Mouse (Mus musculus) lung, postnatal 0 days (tissue): ENCODE results near the gene Slc7a8.

Source experiments
- CTCF ChIP-seq: IDR thresholded peaks from 2 replicates; pipeline ENCODE4 v1.5.1; 2016; ENCODE audit warnings: antibody characterized with exemption, mild to moderate bottlenecking
- EP300 ChIP-seq: IDR thresholded peaks from 2 replicates; pipeline ENCODE4 v1.6.1; 2016; ENCODE audit warnings: antibody characterized with exemption, mild to moderate bottlenecking, control low read depth

- TF ChIP-seq EP300 (no peak), CTCF (no peak)
Observed at GRCm38 (mm10) chr14:54687251-54687650, 94.5 kb downstream of the Slc7a8 start.
